Mouse (Mus musculus) B cell, adult 62 days (primary cell): ENCODE measurements around the gene Samd9l. TPM values are rescaled to one million over a fixed set of nuclear protein-coding genes. Genes with fewer than 3 reads are reported as not detected.

ENCODE experiments used
- total RNA-seq: library from RNA; stranded (reverse); gene quantifications from 4 replicates; pipeline ENCODE4 v1.2.4, GENCODE M21; 2023

Samd9l gene
- total RNA-seq: 145 to 152 TPM (median 150 TPM) in 4 replicates

GRCm38 (mm10) chr6:3399340-3400068 lies at the start of gene Samd9l:
Gene Samd9l (minus strand): TSS chr6:3399572.

Other genes with a start within 250 kb of the Samd9l start
- 9.7 to 11.1 TPM (median 10.4 TPM) in 4 replicates for gene Hepacam2, start 98.7 kb upstream of the Samd9l start, total RNA-seq
- 22.3 to 29.8 TPM (median 26.4 TPM) in 4 replicates for gene Vps50, start 98.8 kb upstream of the Samd9l start, total RNA-seq